Mouse (Mus musculus): ENCODE results near the gene Xkr7. TPM values are rescaled to one million over a fixed set of nuclear protein-coding genes. Genes with fewer than 3 reads are reported as not detected.

Gene Xkr7
- polyA plus RNA-seq, 1 experiment from 2014 or later, result not detected

DNA sequence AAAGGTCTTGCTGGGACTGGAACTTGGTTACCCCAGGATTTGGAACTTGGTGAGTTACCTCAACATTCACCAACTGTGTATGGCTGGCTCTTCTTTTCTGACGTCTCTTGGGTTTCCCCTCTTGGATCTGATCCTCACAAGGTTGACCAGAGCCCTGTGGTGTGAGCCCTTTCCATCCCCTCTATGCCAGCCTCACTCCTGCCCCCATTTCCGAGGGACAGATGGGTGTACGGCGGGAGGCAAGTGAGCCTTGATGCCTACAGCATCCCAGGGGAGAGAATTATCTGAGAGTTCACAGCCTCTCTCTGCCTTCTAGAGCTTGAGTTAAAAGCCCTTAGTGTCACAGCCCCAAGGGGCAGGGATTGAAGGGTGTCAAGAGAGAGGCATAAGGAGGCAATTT lies 4.2 kb upstream of the Xkr7 start:
- no peak overlapping the region for H3K9ac ChIP-seq (ENCODE audit: low read length)
- ATAC-seq (replicated peaks; ENCODE audit: low FRiP score, low TSS enrichment, low read depth) (no peak), DNase-seq (ENCODE audit: low spot score) (no peak)
- H3K9me3 ChIP-seq (ENCODE audit: control insufficient read depth, low read length), result no peaks in the 10 kb centered on the region
- no peaks in the 10 kb centered on the region for H3K4me1 ChIP-seq (replicated peaks; ENCODE audit: control insufficient read depth, insufficient read depth, low read length)
- no peak overlapping the region for H3K27ac ChIP-seq (ENCODE audit: low read depth)
- WGBS, result 55% methylated on average over 4 of the region's 4 CpGs
- H3K4me3 ChIP-seq (ENCODE audit: low read depth, low read length), result no peak overlapping the region
- H3K27me3 ChIP-seq (replicated peaks; ENCODE audit: control insufficient read depth, insufficient read depth, low read length), result peaks cover 38% of the 10 kb centered on the region
- H3K4me2 ChIP-seq (ENCODE audit: low read length), result no peak overlapping the region
- no peaks in the 10 kb centered on the region for H3K36me3 ChIP-seq (ENCODE audit: control insufficient read depth, insufficient read depth, low read length)

GRCm38 (mm10) chr2:153030422-153030821 lies 1.2 kb upstream of the Xkr7 start:
- no peaks in the 10 kb centered on the region for H3K9me3 ChIP-seq (ENCODE audit: control insufficient read depth, low read length)
- no peak overlapping the region for H3K4me2 ChIP-seq (ENCODE audit: low read length)
- ATAC-seq (replicated peaks; ENCODE audit: low FRiP score, low TSS enrichment, low read depth) (no peak), DNase-seq (ENCODE audit: low spot score) (no peak)
- H3K4me1 ChIP-seq (replicated peaks; ENCODE audit: control insufficient read depth, insufficient read depth, low read length), result no peaks in the 10 kb centered on the region
- H3K36me3 ChIP-seq (ENCODE audit: control insufficient read depth, insufficient read depth, low read length), result no peaks in the 10 kb centered on the region
- peaks cover 65% of the 10 kb centered on the region for H3K27me3 ChIP-seq (replicated peaks; ENCODE audit: control insufficient read depth, insufficient read depth, low read length)
- WGBS, result 22% methylated on average over 4 of the region's 4 CpGs
- no peak overlapping the region for H3K9ac ChIP-seq (ENCODE audit: low read length)
- H3K27ac ChIP-seq (ENCODE audit: low read depth), result no peak overlapping the region
- no peak overlapping the region for H3K4me3 ChIP-seq (ENCODE audit: low read depth, low read length)

DNA sequence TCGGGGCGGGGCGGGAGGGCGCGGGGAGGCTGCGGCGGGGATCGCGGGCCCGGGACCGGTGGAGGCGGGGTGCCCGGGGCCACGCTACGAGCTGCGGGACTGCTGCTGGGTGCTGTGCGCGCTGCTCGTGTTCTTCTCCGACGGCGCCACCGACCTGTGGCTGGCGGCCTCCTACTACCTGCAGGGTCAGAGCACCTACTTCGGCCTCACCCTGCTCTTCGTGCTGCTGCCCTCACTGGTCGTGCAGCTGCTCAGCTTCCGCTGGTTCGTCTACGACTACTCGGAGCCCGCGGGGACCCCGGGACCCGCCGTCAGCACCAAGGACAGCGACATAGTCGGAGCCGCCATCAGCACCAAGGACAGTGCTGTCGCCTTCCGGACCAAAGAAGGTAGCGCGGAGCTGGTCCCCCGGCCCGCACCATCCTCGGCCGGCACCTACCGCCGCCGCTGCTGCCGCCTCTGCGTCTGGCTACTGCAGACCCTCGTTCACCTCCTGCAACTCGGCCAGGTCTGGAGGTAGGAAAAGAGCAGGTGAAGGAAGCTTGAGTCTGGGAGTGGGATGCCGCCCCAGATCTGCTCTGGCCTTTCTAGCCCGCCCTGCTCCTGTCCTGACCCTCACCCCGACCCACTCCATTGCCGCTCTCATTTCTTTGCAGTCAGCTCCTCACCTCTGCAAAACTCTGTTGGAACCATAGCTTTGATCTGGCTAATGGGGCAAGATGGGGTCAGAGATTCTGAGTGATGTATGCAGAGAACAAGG lies 611 bp downstream of the Xkr7 start:
- H3K4me1 ChIP-seq (replicated peaks; ENCODE audit: control insufficient read depth, insufficient read depth, low read length), result no peaks in the 10 kb centered on the region
- H3K36me3 ChIP-seq (ENCODE audit: control insufficient read depth, insufficient read depth, low read length), result no peaks in the 10 kb centered on the region
- H3K4me2 ChIP-seq (ENCODE audit: low read length), result peak overlapping the region; percentile 76
- peak; percentile 99 for DNase-seq (ENCODE audit: low spot score)
- ATAC-seq (replicated peaks; ENCODE audit: low FRiP score, low TSS enrichment, low read depth), result peak; percentile 72; the same call in 1 of the 2 replicates
- 2% methylated on average over 51 of the region's 58 CpGs for WGBS
- no peaks in the 10 kb centered on the region for H3K9me3 ChIP-seq (ENCODE audit: control insufficient read depth, low read length)
- H3K27ac ChIP-seq (ENCODE audit: low read depth), result no peak overlapping the region
- H3K27me3 ChIP-seq (replicated peaks; ENCODE audit: control insufficient read depth, insufficient read depth, low read length), result peaks cover 61% of the 10 kb centered on the region
- H3K4me3 ChIP-seq (ENCODE audit: low read depth, low read length), result peak overlapping the region; percentile 39
- H3K9ac ChIP-seq (ENCODE audit: low read length), result no peak overlapping the region

GRCm38 (mm10) chr2:153032973-153033372 lies 1.3 kb downstream of the Xkr7 start:
- no peaks in the 10 kb centered on the region for H3K4me1 ChIP-seq (replicated peaks; ENCODE audit: control insufficient read depth, insufficient read depth, low read length)
- no peaks in the 10 kb centered on the region for H3K9me3 ChIP-seq (ENCODE audit: control insufficient read depth, low read length)
- no peak overlapping the region for H3K9ac ChIP-seq (ENCODE audit: low read length)
- no peak overlapping the region for H3K4me3 ChIP-seq (ENCODE audit: low read depth, low read length)
- H3K27ac ChIP-seq (ENCODE audit: low read depth), result no peak overlapping the region
- H3K4me2 ChIP-seq (ENCODE audit: low read length), result no peak overlapping the region
- H3K36me3 ChIP-seq (ENCODE audit: control insufficient read depth, insufficient read depth, low read length), result no peaks in the 10 kb centered on the region
- no peak for ATAC-seq (replicated peaks; ENCODE audit: low FRiP score, low TSS enrichment, low read depth)
- H3K27me3 ChIP-seq (replicated peaks; ENCODE audit: control insufficient read depth, insufficient read depth, low read length), result peaks cover 57% of the 10 kb centered on the region
- no peak for DNase-seq (ENCODE audit: low spot score)
- WGBS, result 16% methylated on average over 4 of the region's 4 CpGs

DNA sequence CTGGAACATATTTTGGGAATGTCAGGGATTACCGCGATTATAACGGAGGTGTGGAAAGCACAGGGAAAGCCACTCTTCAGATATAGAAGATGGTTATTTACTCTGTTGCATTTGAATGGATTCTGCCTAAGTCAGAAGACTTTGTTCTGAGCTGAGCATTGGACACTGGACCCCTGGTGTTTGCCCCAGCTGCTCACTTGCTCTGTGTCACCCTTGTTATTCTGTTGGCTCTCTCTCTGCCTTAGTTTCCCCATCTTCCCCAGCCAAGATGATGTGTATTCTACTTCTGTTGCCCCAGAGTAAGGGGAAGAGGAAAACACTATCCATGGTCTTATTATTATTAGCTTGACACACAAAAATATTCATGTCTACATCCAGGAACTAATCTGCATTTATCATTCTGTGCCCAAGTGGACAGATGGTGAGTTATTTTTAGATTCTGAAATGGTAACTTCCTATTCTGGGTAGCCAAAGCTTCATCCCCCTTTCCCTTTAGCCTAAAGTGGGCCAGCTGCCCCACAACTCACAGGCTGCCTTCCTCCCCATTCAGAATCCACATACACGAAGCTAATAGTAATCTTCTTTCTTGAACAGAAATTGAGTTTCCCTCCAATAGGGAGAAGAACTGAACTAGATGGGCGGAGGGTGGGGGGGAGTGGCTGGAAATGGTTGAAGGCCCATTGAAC lies 2.0 kb downstream of the Xkr7 start:
- H3K9me3 ChIP-seq (ENCODE audit: control insufficient read depth, low read length), result no peaks in the 10 kb centered on the region
- H3K27ac ChIP-seq (ENCODE audit: low read depth), result no peak overlapping the region
- no peak for DNase-seq (ENCODE audit: low spot score)
- no peaks in the 10 kb centered on the region for H3K36me3 ChIP-seq (ENCODE audit: control insufficient read depth, insufficient read depth, low read length)
- no peak overlapping the region for H3K9ac ChIP-seq (ENCODE audit: low read length)
- no peak overlapping the region for H3K4me2 ChIP-seq (ENCODE audit: low read length)
- WGBS, result 63% methylated on average over 5 of the region's 5 CpGs
- ATAC-seq (replicated peaks; ENCODE audit: low FRiP score, low TSS enrichment, low read depth), result no peak
- H3K4me1 ChIP-seq (replicated peaks; ENCODE audit: control insufficient read depth, insufficient read depth, low read length), result no peaks in the 10 kb centered on the region
- H3K4me3 ChIP-seq (ENCODE audit: low read depth, low read length), result no peak overlapping the region
- H3K27me3 ChIP-seq (replicated peaks; ENCODE audit: control insufficient read depth, insufficient read depth, low read length), result peaks cover 57% of the 10 kb centered on the region

DNA sequence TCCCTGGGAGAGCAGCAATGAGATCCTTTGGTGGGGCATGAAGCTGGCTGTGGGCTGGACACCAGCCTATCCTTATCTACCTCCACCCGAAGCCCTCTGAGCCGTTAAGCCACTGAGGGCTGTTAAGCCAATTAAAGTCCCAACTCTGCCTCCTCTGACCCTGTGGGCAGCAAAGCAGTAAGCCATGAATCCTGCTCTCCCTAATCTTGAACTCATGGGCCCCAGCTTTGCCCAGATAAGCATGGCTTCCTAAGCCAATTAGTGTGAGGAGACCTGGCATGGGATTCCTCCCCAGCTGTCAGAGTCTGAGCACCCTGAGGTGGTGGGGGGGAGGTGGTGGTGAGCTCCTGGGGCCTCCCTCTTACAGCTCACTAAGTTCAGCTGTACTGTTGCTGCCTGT lies 5.0 kb downstream of the Xkr7 start:
- WGBS, result 18% methylated on average over 2 of the region's 2 CpGs
- Histone ChIP-seq H3K9ac (ENCODE audit: low read length) (no peak overlapping the region), H3K4me2 (ENCODE audit: low read length) (no peak overlapping the region)

GRCm38 (mm10) chr2:153043886-153044285 lies 12.2 kb downstream of the Xkr7 start:
- Histone ChIP-seq H3K4me3 (ENCODE audit: low read depth, low read length) (no peak overlapping the region), H3K9ac (ENCODE audit: low read length) (no peak overlapping the region), H3K9me3 (ENCODE audit: control insufficient read depth, low read length) (no peaks in the 10 kb centered on the region), H3K27ac (ENCODE audit: low read depth) (no peak overlapping the region), H3K4me1 (replicated peaks; ENCODE audit: control insufficient read depth, insufficient read depth, low read length) (peaks cover 7% of the 10 kb centered on the region; the same call in 1 of the 2 replicates), H3K36me3 (ENCODE audit: control insufficient read depth, insufficient read depth, low read length) (no peaks in the 10 kb centered on the region), H3K4me2 (ENCODE audit: low read length) (no peak overlapping the region), H3K27me3 (replicated peaks; ENCODE audit: control insufficient read depth, insufficient read depth, low read length) (no peaks in the 10 kb centered on the region)
- DNase-seq (ENCODE audit: low spot score), result no peak
- no peak for ATAC-seq (replicated peaks; ENCODE audit: low FRiP score, low TSS enrichment, low read depth)
- 38% methylated on average over 3 of the region's 3 CpGs for WGBS

More for the DNA sequence above, 5.0 kb downstream of the Xkr7 start:
- Histone ChIP-seq H3K4me1 (replicated peaks; ENCODE audit: control insufficient read depth, insufficient read depth, low read length) (no peaks in the 10 kb centered on the region), H3K27ac (ENCODE audit: low read depth) (no peak overlapping the region), H3K4me3 (ENCODE audit: low read depth, low read length) (no peak overlapping the region), H3K36me3 (ENCODE audit: control insufficient read depth, insufficient read depth, low read length) (no peaks in the 10 kb centered on the region), H3K9me3 (ENCODE audit: control insufficient read depth, low read length) (no peaks in the 10 kb centered on the region), H3K27me3 (replicated peaks; ENCODE audit: control insufficient read depth, insufficient read depth, low read length) (peaks cover 35% of the 10 kb centered on the region)
- ATAC-seq (replicated peaks; ENCODE audit: low FRiP score, low TSS enrichment, low read depth) (no peak), DNase-seq (ENCODE audit: low spot score) (no peak)

DNA sequence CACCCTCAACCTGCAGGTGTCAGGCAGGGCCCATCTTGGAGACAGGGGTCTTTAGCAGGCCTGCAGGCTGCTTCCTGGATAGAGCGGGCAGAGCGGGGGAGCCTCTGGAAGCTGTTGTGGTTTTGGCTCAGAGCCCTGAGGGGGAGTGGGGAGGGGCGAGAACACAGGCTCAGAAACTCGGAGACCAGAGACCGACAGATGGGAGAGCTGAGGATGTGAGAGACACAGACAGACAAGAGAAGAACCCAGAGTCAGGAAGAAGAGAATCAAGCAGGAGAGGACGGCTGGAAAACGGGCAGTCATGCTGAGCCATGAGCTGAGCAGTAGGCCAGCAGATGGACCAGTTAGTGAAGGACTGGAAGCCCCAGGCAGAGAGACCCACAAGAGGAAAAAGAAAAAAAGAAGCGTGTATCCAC lies 14.2 kb downstream of the Xkr7 start:
- no peaks in the 10 kb centered on the region for H3K36me3 ChIP-seq (ENCODE audit: control insufficient read depth, insufficient read depth, low read length)
- ATAC-seq (replicated peaks; ENCODE audit: low FRiP score, low TSS enrichment, low read depth) (no peak), DNase-seq (ENCODE audit: low spot score) (peak; percentile 61)
- H3K27ac ChIP-seq (ENCODE audit: low read depth), result no peak overlapping the region
- H3K9ac ChIP-seq (ENCODE audit: low read length), result no peak overlapping the region
- peaks cover 6% of the 10 kb centered on the region for H3K27me3 ChIP-seq (replicated peaks; ENCODE audit: control insufficient read depth, insufficient read depth, low read length)
- no peaks in the 10 kb centered on the region for H3K9me3 ChIP-seq (ENCODE audit: control insufficient read depth, low read length)
- peaks cover 7% of the 10 kb centered on the region; the same call in 1 of the 2 replicates for H3K4me1 ChIP-seq (replicated peaks; ENCODE audit: control insufficient read depth, insufficient read depth, low read length)
- no peak overlapping the region for H3K4me2 ChIP-seq (ENCODE audit: low read length)
- no peak overlapping the region for H3K4me3 ChIP-seq (ENCODE audit: low read depth, low read length)
- WGBS, result 26% methylated on average over 8 of the region's 8 CpGs

Data from intestine, embryonic 14.5 days (tissue).